Mouse (Mus musculus): ENCODE measurements around the gene Neurl4. TPM values are rescaled to one million over a fixed set of nuclear protein-coding genes. Genes with fewer than 3 reads are reported as not detected.
"Not testable (repeated sequence)": the region's sequence is repeated elsewhere in the genome, so short reads cannot be mapped to it uniquely, and the experiment has no call there.

Gene Neurl4
- polyA plus RNA-seq, 1 experiment from 2014 or later, result 8.5 TPM

DNA sequence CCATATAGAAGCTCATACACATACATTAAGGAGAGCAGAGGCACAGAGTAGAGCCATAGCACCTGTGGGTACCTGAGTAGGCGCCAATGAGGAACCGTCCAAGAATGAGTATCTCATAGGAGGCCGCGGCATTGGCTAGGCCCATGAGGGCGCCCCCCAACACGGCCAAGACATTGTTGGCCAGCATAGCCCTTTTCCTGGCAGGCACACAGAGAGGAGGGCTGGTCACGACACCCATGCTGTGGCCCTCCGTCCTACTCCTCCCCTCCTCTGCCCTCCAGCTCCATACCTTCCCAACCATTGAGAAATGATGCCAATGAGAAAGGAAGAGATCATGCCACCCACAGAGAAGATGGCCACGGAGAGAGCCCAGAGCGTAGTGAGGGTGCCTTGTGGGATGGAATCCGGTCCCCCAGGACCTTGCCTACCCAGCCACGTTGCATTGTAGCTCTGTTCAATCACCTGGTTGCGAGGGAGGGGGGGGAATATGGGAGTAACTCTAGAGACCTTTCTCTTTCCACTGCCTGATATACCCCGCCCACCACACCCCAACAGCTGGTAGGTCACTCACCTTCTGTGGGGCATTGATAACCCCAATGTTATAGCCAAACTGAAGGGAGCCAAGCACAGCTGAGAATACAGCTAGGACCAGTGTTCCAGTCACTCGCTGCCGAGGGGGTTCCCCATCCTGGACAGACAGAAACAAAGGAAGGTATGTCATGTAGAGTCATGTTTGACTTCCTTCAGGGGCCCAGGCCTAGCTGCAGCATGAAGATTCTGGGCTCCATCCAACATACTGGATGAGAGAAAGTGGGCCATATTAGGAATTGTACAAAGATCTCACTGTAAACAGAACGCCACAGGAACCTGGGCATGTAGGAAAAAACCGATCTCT is 45.4 kb downstream of the Neurl4 start:
- H3K4me2 ChIP-seq (replicated peaks), result peak overlapping the region; percentile 81
- H3K9ac ChIP-seq, result no peak overlapping the region
- H3K9me3 ChIP-seq (replicated peaks), result no peaks in the 10 kb centered on the region
- no peaks in the 10 kb centered on the region for H3K27me3 ChIP-seq
- WGBS, result 84% methylated on average over 18 of the region's 18 CpGs
- no peak for ATAC-seq (ENCODE audit: insufficient number of reproducible peaks, low FRiP score, low TSS enrichment, low read depth)
- H3K4me1 ChIP-seq, result peaks cover 34% of the 10 kb centered on the region
- H3K27ac ChIP-seq (replicated peaks), result no peak overlapping the region
- H3K36me3 ChIP-seq, result peaks cover 24% of the 10 kb centered on the region
- H3K4me3 ChIP-seq (replicated peaks), result peak overlapping the region; percentile 53

DNA sequence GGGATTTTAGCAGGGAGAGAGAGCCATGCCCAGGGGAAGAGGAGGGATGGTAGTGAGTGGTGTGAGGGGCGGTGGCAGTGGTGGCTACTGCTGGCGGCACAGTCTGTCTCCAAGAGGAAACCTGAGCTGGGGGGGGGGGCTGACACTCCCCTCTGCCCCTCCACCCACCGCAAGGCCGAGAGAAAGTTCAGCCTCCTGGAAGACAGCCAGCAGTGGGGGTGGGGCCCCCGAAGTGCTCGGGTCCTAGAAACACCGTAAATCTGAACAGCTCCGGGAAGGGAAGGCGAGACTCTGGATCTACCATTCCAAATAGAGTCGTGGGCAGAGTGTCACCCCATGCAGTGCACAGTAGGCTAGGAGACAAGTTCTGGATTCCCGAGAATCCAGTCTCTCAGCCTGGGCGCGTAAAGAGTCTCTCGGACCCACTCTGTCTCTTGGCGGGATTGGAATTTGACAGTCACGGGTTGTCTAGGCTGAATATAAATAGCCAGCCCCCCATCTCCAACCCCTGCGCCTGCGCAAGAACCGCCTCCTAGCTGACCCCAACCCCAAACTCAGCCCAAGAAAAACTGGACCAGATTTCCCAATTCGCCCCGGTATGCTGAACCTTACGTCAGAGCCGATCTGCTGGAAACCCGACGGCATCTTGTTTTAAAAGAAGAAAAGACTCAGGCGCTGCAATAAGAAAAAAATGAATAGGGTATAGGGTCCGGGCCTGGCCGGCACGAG is 46.6 kb downstream of the Neurl4 start:
- Histone ChIP-seq H3K27me3 (no peaks in the 10 kb centered on the region), H3K9me3 (replicated peaks) (no peaks in the 10 kb centered on the region), H3K4me3 (replicated peaks) (peak overlapping the region; percentile 53), H3K9ac (peak overlapping the region; percentile 26; the same call in 1 of the 2 replicates), H3K4me2 (replicated peaks) (peak overlapping the region; percentile 81), H3K4me1 (peaks cover 34% of the 10 kb centered on the region), H3K27ac (replicated peaks) (peak overlapping the region; percentile 85), H3K36me3 (peaks cover 24% of the 10 kb centered on the region)
- WGBS, result under 1% methylated on average over 29 of the region's 29 CpGs
- ATAC-seq (ENCODE audit: insufficient number of reproducible peaks, low FRiP score, low TSS enrichment, low read depth), result peak; percentile 11; the same call in 1 of the 2 replicates

DNA sequence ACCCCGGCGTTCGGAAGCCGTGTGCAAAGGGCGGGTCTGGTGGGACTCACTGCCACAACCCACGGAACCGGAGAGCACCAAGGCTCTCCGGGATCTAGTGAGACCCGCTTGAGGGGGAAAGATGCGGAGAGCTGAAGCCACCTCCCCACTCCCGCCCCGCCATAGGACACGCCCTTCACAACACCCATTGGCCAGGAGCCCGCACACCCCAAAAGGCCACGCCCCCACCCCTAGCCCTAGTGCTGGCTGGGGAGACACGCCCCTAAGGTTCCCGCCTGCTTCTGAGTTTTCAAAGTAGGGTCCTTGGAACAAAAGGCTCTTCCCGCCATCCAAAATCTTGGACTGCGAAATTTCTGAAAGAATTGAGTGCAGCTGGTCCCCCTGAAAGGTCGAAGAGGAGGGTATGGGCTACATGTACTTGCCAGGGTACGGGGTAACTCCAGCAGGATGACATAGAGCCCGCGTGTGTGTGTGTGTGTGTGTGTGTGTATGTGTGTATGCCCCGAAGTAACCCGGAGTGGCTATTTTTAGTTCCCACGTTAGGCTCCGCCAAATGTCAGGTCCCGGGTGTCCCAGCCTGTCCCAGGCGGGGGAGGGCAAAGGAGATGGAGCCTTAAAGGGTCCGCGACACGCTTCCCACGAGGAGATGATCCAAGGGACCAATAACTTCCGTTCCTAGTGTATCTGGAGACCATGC is 47.3 kb downstream of the Neurl4 start, which contains the start of gene Slc2a4:
Slc2a4 (minus strand) TSS at position 123 of the 697 bp plus-strand sequence.
- H3K27me3 ChIP-seq, result no peaks in the 10 kb centered on the region
- H3K9ac ChIP-seq, result peak within 1 kb of the TSS; percentile 26
- H3K36me3 ChIP-seq, result peaks cover 20% of the 10 kb centered on the region
- H3K4me1 ChIP-seq, result peaks cover 34% of the 10 kb centered on the region
- under 1% methylated on average over 33 of the region's 34 CpGs for WGBS
- H3K4me3 ChIP-seq (replicated peaks), result peak within 1 kb of the TSS; percentile 53
- ATAC-seq (ENCODE audit: insufficient number of reproducible peaks, low FRiP score, low TSS enrichment, low read depth), result peak; percentile 92
- no peaks in the 10 kb centered on the region for H3K9me3 ChIP-seq (replicated peaks)
- H3K4me2 ChIP-seq (replicated peaks), result peak within 1 kb of the TSS; percentile 81
- peak within 1 kb of the TSS; percentile 85 for H3K27ac ChIP-seq (replicated peaks)

DNA sequence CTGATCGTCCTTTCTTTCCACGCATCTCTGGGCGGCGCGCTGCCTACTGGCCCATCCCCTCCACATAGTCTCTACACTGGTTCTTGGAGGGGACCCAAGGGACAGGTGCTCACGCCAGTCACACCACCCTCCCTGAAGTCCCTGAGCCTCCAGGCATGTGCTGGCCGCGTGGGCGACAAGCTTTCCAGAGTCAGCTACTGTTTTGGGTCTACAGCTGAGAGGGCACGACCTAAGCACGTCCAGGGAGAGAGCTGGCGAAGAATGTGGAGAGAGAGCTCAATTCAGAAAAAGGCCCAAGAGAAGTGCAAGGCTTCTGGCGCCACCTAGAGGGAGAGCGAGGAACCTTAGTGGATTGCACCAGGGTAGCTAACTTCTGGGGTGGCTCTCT is 47.9 kb downstream of the Neurl4 start:
- Histone ChIP-seq H3K4me3 (replicated peaks) (peak overlapping the region; percentile 53), H3K9ac (no peak overlapping the region), H3K36me3 (peaks cover 17% of the 10 kb centered on the region), H3K4me2 (replicated peaks) (peak overlapping the region; percentile 81), H3K27ac (replicated peaks) (peak overlapping the region; percentile 85), H3K4me1 (peaks cover 34% of the 10 kb centered on the region), H3K27me3 (no peaks in the 10 kb centered on the region), H3K9me3 (replicated peaks) (no peaks in the 10 kb centered on the region)
- ATAC-seq (ENCODE audit: insufficient number of reproducible peaks, low FRiP score, low TSS enrichment, low read depth), result peak; percentile 66
- WGBS, result 0% methylated on average over 14 of the region's 14 CpGs

DNA sequence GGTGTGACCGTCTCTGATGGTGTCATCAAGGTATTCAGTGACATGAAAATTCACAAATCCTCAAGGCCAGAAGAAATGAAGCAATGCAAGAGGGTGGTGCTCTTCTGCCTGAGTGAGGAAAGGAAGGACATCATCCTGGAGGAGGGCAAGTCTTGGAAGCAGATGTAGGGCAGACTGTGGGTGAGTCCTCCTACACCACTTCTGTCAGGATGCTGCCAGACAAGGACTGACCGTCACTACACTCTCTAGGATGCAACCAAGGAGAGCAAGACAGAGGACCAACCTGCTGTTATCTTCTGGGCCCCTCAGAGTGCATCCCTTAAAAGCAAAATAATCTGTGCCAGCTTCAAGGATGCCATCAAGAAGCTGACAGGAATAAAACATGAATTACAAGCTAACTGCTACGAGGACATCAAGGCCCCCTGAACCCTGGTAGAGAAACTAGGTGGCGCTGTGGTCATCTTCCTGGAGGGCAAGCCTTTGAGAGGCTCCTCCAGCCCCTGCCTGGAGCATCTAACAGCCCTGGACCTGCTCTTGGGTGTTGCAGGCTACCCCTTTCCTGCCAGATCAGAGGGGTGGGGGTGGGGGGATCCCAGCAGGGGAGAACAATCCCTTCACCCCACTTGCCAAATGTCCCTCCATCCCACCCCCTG is 50.1 kb downstream of the Neurl4 start:
- no peak overlapping the region for H3K4me2 ChIP-seq (replicated peaks)
- ATAC-seq (ENCODE audit: insufficient number of reproducible peaks, low FRiP score, low TSS enrichment, low read depth), result no peak
- peaks cover 32% of the 10 kb centered on the region for H3K4me1 ChIP-seq
- 40% methylated on average over 4 of the region's 4 CpGs for WGBS
- no peak overlapping the region for H3K4me3 ChIP-seq (replicated peaks)
- H3K36me3 ChIP-seq, result no peaks in the 10 kb centered on the region
- H3K9me3 ChIP-seq (replicated peaks), result no peaks in the 10 kb centered on the region
- no peak overlapping the region for H3K9ac ChIP-seq
- H3K27ac ChIP-seq (replicated peaks), result no peak overlapping the region
- no peaks in the 10 kb centered on the region for H3K27me3 ChIP-seq

DNA sequence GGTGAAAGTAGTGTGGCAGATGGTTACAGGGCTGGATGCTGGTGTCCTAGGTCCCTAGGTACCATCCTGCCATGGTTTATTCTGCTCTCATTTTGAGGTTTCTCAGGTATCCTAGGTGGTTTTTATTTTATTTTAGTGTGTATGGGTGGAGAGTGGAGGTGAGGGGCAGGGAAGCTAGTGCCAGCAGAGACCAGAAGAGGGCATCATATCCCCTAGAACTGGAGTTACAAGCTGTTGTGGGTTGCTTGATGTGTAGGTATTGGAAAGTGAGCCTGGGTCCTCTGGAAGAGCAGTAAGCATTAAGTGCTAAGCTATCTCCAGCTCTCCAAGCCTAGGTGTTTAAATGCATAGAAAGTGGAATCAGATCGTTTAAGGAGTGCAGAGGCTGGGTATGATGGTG is 51.4 kb downstream of the Neurl4 start:
- H3K4me3 ChIP-seq (replicated peaks), result no peak overlapping the region
- no peak overlapping the region for H3K9ac ChIP-seq
- peaks cover 18% of the 10 kb centered on the region for H3K4me1 ChIP-seq
- 48% methylated on average over 1 of the region's 1 CpGs for WGBS
- no peaks in the 10 kb centered on the region for H3K27me3 ChIP-seq
- ATAC-seq (ENCODE audit: insufficient number of reproducible peaks, low FRiP score, low TSS enrichment, low read depth), result no peak
- H3K4me2 ChIP-seq (replicated peaks), result no peak overlapping the region
- H3K27ac ChIP-seq (replicated peaks), result no peak overlapping the region
- no peaks in the 10 kb centered on the region for H3K36me3 ChIP-seq
- no peaks in the 10 kb centered on the region for H3K9me3 ChIP-seq (replicated peaks)

DNA sequence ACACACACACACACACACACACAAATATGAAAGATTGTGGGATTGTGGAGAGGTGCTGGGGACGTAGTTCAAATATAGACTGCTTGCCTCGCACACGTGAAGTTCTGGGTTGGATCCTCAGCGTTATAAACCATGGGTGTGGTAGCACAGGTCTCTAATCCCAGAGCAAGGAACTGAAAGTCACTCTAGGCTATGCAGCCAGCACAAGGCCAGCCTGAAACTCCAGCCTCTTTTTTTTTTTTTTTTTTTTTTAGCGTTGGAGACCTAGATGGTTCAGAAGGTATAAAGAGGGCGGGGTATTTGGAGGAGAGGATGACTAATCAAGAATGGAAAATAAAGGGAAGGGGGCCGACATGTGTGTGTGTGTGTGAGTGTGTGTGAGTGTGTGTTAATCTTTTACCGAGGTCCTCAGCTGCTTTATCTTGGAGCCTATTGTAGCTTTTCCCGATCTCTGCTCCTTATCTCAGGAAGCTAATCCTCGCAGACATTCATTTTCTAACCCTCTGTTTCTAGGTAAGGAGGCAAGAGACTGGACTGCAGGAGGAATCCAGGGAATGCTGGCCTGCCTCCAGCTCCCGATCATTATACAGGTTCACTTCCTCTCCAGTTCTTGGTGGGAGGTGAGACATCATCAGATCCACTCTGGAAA is 52.5 kb downstream of the Neurl4 start:
- no peak for ATAC-seq (ENCODE audit: insufficient number of reproducible peaks, low FRiP score, low TSS enrichment, low read depth)
- WGBS, result 55% methylated on average over 11 of the region's 11 CpGs
- no peak overlapping the region for H3K27ac ChIP-seq (replicated peaks)
- H3K9ac ChIP-seq, result no peak overlapping the region
- no peak overlapping the region for H3K4me2 ChIP-seq (replicated peaks)
- no peak overlapping the region for H3K4me3 ChIP-seq (replicated peaks)
- H3K27me3 ChIP-seq, result no peaks in the 10 kb centered on the region
- H3K9me3 ChIP-seq (replicated peaks), result no peaks in the 10 kb centered on the region
- H3K36me3 ChIP-seq, result no peaks in the 10 kb centered on the region
- H3K4me1 ChIP-seq, result peaks cover 9% of the 10 kb centered on the region

DNA sequence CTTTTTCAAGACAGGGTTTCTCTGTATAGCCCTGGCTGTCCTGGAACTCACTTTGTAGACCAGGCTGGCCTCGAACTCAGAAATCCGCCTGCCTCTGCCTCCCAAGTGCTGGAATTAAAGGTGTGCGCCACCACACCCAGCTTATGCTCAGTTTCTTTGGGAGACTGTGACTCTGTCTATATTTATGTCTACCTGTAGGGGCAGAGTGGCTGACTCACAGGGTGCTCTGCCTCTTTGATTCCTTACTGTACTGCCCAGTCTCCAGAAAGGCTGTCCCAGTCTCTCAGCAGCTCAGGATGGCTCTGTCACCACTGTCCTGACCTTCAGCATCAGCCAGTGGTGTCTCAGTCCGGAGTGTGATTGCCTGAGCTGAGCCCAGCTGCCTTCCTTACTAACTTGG is 54.7 kb downstream of the Neurl4 start:
- H3K27ac ChIP-seq (replicated peaks); H3K4me1 ChIP-seq; H3K9ac ChIP-seq; H3K27me3 ChIP-seq; H3K4me2 ChIP-seq (replicated peaks); H3K9me3 ChIP-seq (replicated peaks); H3K36me3 ChIP-seq; ATAC-seq (ENCODE audit: insufficient number of reproducible peaks, low FRiP score, low TSS enrichment, low read depth); H3K4me3 ChIP-seq (replicated peaks): not testable (repeated sequence)
- 74% methylated on average over 4 of the region's 4 CpGs for WGBS

DNA sequence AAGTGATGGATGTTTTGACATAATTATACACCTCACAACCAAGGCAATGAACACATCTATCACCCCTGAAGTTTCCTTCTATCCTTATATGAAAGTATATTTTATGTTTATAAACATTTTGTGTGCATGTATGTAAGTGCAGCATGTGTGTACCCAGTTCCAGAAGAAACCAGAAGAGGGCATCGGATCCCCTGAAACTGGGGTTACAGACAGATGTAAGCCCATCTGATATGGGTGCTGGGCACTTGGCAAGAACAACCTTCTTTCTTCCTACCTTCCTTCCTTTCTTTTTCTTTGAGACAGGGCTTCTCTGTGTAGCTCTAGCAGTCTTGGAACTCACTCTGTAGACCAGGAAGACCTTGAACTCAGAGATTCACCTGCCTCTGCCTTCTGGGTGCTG is 55.3 kb downstream of the Neurl4 start:
- Histone ChIP-seq H3K27me3 (peaks cover 10% of the 10 kb centered on the region), H3K4me3 (replicated peaks) (no peak overlapping the region), H3K27ac (replicated peaks) (no peak overlapping the region), H3K36me3 (no peaks in the 10 kb centered on the region), H3K4me2 (replicated peaks) (no peak overlapping the region), H3K9me3 (replicated peaks) (no peaks in the 10 kb centered on the region), H3K4me1 (no peaks in the 10 kb centered on the region), H3K9ac (no peak overlapping the region)
- no peak for ATAC-seq (ENCODE audit: insufficient number of reproducible peaks, low FRiP score, low TSS enrichment, low read depth)
- WGBS, result 76% methylated on average over 1 of the region's 1 CpGs

DNA sequence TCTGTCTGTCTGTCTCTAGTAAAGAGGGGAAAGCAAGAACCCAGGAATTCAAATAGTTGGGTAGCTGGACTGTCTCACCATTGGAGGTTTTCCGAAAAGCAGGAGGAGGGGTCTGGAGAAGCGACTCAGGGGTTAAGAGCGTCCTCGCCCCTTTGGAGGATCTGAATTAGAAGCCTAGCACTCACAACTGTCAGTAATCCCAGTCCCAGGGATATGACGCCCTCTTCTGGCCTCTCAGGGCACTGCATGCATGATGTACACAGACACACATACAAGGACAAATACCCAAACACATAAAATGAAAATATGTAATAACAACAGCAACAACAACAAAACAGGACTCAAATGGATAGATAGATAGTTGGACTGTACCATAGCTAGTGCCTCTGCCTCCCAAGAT is 59.7 kb downstream of the Neurl4 start:
- H3K4me1 ChIP-seq, result peaks cover 8% of the 10 kb centered on the region
- 29% methylated on average over 5 of the region's 5 CpGs for WGBS
- no peak for ATAC-seq (ENCODE audit: insufficient number of reproducible peaks, low FRiP score, low TSS enrichment, low read depth)
- no peak overlapping the region for H3K4me2 ChIP-seq (replicated peaks)
- no peaks in the 10 kb centered on the region for H3K36me3 ChIP-seq
- no peak overlapping the region for H3K27ac ChIP-seq (replicated peaks)
- no peak overlapping the region for H3K4me3 ChIP-seq (replicated peaks)
- H3K9ac ChIP-seq, result no peak overlapping the region
- peaks cover 46% of the 10 kb centered on the region for H3K27me3 ChIP-seq
- no peaks in the 10 kb centered on the region for H3K9me3 ChIP-seq (replicated peaks)
